Mouse (Mus musculus): ENCODE measurements at regions not wholly inside any gene's neighbourhood (a gene's known extent, or its start where the extent isn't known, plus 50 kb on each side); places are given as distances from the start of the nearest gene placed in this dataset.

DNA sequence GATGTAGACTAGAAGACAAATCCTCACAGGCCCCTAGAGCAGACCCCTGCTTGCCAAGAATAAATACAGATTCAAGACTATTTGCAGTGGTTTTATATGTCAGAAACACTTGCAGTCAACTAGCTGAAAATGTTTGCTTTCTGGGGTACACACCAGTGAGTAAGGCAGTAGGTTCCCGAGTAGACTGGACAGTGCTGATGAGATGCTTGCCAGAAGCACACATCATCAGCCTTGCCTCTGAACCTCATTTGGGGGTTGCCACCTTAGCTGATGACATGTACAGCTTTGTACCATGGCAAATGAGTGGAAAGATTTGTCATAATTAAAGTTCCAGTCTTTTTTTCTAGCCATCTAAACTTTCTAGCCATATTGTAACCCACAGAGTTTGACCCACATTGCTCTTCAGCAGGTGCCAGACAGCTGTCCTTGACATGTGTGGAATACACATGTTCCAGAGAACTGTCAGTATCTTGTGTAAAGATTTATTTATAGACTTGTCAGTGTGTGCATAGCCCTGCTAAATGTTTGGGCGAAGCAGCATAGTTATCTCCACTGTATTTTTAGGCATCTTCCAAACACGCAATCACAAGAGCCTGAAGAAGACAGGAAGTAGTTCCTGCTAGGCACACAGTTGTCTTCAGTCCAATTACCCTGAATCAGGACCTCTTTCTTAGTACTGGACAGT, 334.5 kb upstream of the 4930452B06Rik start:
- TF ChIP-seq GATA1 (IDR thresholded peaks at IDR 0.05; ENCODE audit: borderline replicate concordance, low read length), result no peak
- TF ChIP-seq FLI1 (IDR thresholded peaks at IDR 0.05; ENCODE audit: low read length), result no peak
